Mouse (Mus musculus) layer of hippocampus, adult 9-10 months (tissue): ENCODE data around the gene Gm10666.
"Not testable (repeated sequence)": the region's sequence is repeated elsewhere in the genome, so short reads cannot be mapped to it uniquely, and the experiment has no call there.

Source experiments
- DNase-seq: peaks from one replicate; pipeline ENCODE4 v3.0.0; 2022; ENCODE audit warnings: low spot score

Gene Gm10666

GRCm38 (mm10) chr7:22134641-22135040, at the start of gene Gm10666:
Gene Gm10666, minus strand, starts transcription at chr7:22134741.
- DNase-seq: not testable (repeated sequence)

GRCm38 (mm10) chr7:22163935-22164334, 29.4 kb upstream of the Gm10666 start, which contains the start of gene Vmn1r142:
Gene Vmn1r142, minus strand, starts transcription at chr7:22164035.
- not testable (repeated sequence) for DNase-seq

DNA sequence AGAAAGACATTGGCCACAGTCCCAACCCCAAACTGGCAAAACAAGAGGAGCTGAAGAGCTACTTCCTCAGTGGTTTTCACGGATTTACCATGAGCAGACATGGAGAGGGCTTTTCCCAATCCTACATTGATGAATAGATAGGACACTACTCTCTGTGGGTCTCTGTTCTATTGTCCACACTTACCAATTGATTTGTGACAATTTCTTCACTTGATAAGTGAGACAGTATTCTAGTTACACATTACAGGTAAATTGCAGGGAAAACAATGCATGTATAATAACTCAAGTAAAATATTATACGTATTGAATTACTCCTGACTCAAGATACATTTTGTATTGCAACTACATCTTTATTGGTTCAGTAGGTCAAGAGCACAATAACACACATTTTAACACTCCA, 16.4 kb downstream of the Gm10666 start, which contains the start of gene Gm16451:
Gm16451 (minus strand) TSS at position 101 of the 400 bp plus-strand sequence.
- DNase-seq: not testable (repeated sequence)
